Mouse (Mus musculus): ENCODE results near the gene Drosha. TPM values are rescaled to one million over a fixed set of nuclear protein-coding genes. Genes with fewer than 3 reads are reported as not detected.
"Not testable (repeated sequence)": the region's sequence is repeated elsewhere in the genome, so short reads cannot be mapped to it uniquely, and the experiment has no call there.

Gene Drosha
- total RNA-seq, 2 experiments from 2014 or later = 31.2 to 33.5 TPM

GRCm38 (mm10) chr15:12878581-12878980 is 54.0 kb downstream of the Drosha start:
- intact Hi-C loops (cut with DNase I) = no loop called here
- no peak for DNase-seq

DNA sequence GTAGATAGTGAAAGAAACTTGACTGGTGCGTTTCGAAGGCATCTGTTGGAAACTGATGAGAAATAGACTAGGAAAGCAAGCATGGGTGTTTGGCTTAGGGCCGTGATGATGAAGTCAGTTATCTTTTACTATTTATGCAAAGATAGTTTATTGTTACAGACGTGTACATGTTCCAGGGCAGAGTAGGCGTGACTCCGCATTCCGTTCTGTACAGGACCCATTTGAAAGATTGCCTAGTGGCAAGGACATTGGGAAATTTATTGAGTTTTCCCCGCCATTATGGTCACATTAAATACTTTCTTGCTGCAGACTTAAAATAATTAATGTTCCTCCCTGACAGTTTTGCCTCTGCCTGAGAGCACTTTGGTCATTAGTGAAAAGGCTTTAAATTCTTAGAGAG is 55.3 kb downstream of the Drosha start:
- intact Hi-C loops (cut with DNase I) = no loop called here
- no peak for DNase-seq

- intact Hi-C loops (cut with DNase I) = no loop called here
- no peak for DNase-seq
Measured at GRCm38 (mm10) chr15:12884855-12885254, 60.2 kb downstream of the Drosha start.

DNA sequence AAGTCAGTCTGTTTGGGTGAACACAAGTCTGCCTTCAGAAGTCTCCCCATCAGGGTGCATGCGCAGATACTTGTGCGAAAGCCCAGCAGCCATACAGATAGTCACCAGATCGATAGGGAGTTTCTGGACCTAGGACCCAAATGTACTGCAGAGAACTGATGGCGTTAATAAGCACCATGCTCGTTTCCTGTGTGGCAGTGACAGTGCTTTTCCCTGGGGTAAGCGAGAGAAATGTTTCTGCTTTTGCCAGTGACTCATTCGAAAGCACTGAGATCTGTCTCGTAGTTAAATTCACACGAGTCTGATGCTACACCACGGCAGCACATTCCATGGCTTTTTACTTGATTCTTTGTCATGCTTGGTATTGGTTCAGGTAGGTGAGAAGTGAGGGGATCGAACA is 60.7 kb downstream of the Drosha start:
- intact Hi-C loops (cut with DNase I) = no loop called here
- no peak for DNase-seq

DNA sequence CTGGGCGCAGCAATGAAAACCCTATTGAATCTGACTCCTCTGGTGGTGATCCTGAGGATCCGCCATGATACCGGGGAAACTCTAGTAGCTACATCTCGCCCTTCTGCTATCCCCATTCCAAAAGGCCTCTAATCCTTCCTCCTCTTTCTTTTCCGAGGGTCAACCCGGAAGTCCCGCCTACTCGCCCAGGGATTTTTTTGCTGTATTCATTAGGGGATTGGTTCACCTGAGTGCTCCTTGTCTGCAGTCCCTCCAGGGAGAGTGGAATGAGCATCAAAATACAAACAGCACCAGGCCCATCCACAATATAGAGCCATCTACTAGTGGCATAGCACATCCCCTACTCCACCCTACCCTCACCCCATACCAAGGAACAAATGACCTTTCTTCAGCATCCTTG is 62.6 kb downstream of the Drosha start:
- intact Hi-C loops (cut with DNase I) = no loop called here
- DNase-seq = no peak

DNA sequence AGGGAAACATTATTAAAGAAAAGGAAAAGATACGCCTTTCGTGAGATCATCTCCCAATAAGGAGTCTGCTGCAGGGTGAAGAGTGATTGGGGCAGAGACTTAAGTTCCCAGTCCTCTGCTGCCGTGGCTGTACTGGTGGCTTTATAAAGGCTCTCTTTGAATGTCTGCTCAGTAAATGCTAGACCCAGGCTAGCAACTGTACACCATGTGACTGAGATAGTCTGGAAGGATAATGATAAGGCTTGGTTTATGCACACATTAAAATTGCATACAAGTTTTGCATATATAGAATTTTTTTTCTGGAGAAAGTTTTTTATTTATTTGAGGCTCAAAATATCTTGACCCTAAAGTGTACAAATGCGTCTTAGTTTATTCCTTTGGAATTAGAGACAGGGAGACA is 63.7 kb downstream of the Drosha start:
- intact Hi-C loops (cut with DNase I) = no loop called here

DNA sequence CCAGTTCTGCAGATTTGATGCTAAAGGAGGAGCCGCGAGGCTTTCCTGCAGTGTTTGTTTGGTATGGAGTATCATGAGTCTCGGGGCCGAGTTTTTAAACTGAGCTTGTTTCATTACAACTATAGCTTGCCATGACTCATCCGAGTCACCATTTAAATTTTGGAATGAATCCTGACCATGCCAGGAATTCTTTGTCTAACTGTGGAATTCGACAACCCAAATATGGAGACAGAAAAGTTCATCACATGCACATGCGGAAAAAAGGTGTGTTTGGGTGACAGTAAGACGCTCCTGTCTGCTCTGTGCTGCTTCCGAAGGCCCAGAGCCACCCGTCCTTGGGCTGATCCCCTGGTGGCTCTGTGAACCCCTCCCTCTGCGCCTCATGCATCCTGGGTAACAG is 65.3 kb downstream of the Drosha start:
- intact Hi-C loops (cut with DNase I) = no loop called here

More for the DNA sequence above, 63.7 kb downstream of the Drosha start:
- DNase-seq = no peak

DNA sequence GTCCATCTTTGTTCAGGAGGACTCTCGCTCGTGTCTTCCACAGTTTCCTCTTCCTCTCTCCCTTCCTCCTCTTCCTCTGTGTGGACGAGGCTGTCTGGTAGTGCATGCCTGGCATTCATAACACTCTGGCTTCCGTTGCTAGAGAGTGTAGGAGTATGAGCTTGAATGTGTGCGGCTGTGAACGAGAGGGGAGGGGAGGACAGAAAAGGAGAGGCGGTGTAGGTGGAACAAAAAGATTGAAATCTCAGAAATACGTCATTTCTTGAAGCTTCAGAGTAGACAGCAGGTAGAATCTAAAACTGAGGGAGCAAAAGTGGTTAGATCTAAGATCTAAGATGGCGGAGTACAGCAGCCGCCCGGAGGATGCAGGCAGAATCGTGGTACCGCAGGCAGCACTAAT is 70.8 kb downstream of the Drosha start:
- no peak for DNase-seq
- intact Hi-C loops (cut with DNase I) = no loop called here

More for the DNA sequence above, 65.3 kb downstream of the Drosha start:
- no peak for DNase-seq

GRCm38 (mm10) chr15:12896022-12897009 is 71.7 kb downstream of the Drosha start:
- DNase-seq = no peak
- intact Hi-C loops (cut with DNase I) = no loop called here

DNA sequence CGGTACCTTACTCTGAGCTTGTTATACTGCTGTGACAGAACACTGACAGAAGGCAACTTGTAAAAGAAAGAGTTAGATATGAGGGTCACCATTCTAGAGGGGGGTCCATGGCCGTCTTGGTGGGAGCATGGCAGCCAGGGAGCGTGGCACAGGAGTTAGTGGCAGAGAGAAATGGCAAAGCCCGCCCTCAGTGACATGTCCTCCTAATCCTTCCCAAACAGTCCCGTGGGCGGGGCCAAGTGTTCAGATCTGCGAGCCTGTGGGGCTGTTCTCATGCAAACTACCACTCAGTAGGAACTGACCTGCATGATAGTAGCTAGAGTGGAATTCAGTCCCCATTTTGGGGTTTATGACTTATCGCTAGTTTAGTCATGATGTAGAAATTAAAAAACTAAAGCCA is 73.2 kb downstream of the Drosha start:
- intact Hi-C loops (cut with DNase I) = no loop called here
- no peak for DNase-seq

- intact Hi-C loops (cut with DNase I) = no loop called here
- DNase-seq = no peak
Measured at GRCm38 (mm10) chr15:12900428-12901196, 76.0 kb downstream of the Drosha start.

DNA sequence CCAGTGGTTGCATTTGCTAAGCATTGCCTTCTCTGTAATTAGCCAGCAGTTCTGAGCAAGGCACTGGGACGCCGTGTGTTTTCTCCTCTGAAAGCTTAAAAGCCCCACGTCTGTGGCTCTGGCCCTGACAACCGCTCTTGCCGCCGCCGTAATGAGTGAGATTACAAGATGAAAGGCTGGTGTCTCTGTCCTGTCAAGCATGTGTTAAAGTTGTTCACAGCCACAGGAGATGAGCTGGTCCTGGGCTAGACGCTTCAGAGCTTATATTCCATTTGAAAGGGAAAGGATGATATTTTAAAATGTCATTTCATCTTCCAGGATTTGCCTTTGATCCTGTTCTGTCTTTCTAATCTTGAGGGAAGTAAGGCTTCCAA is 76.6 kb downstream of the Drosha start:
- intact Hi-C loops (cut with DNase I) = no loop called here
- DNase-seq = no peak

GRCm38 (mm10) chr15:12904442-12904841 is 79.8 kb downstream of the Drosha start:
- no peak for DNase-seq
- intact Hi-C loops (cut with DNase I) = no loop called here

DNA sequence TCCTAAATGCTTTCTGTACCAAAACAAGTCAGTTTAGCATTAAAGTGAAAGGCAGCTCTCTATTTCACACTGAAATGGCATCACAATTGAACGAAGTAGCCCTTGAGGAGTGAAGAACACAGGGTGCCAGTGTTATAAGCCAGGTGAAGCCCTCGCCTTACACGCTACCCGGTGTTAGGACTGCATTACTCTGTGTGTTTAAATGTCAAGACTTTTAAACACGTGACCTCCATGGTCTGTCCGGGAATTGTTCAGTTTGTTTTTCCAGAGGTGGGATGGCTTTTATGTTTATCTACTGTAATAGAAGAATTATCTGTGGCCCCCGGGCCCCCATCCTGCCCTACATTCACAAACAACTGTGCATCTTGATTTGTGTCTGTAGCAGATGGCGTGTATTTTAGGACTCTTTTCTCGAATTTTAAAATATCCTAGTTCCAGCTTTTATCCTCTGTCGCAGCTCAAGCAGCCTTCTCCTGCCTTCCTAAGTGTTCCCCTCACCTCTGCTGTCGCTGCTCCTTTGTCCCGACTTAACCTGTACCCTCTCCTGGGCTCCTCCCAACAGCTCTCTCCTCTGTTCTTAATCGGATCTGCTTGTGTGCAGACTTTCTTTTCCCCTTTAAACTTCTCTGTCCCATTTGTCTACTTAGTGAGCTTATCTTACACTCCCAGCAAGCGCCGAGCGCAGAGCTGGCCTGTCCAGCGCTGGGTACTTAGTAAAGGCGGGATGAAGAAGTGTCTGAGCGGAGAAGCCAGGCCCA is 83.5 kb downstream of the Drosha start:
- DNase-seq = peak in 1 of 2 experiments; percentile 6
- intact Hi-C loops (cut with DNase I) = no loop called here

DNA sequence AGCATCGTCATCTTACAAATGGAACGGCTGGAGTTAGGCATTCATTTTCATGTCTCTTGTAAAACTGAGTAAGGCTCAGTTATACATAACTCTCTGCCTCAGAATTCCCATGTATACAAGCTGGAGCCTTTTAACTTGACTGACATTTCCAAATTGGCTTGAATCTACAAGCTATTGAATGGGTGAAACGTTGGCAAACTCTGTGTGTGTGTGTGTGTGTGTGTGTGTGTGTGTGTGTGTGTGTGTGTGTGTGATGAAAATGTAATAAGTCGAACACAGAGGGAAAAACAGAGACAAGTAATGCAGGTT is 84.1 kb downstream of the Drosha start:
- intact Hi-C loops (cut with DNase I) = no loop called here
- no peak for DNase-seq

GRCm38 (mm10) chr15:12909171-12909570 is 84.6 kb downstream of the Drosha start:
- no peak for DNase-seq
- intact Hi-C loops (cut with DNase I) = no loop called here

DNA sequence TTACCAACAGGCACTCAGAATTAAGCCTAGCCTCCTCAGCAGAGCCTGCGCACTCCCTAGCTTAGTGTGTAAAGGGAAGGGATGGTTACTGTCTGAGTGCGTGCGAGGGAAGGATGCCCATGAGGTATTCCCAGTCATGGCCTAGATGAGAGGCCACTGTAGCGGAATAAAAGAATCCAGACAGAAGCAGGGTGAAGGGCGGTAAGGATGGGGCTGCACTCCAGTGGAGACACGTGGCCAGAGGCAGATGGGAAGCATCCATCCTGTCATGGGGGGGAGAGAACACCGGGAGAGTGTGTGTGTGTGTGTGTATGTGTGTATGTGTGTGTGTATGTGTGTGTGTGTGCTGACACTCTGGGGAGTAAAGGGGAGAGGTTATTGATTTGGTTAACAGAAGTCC is 86.5 kb downstream of the Drosha start:
- intact Hi-C loops (cut with DNase I) = no loop called here
- no peak for DNase-seq

GRCm38 (mm10) chr15:12916314-12916815 is 91.8 kb downstream of the Drosha start:
- intact Hi-C loops (cut with DNase I) = no loop called here

GRCm38 (mm10) chr15:12919326-12919966 is 94.8 kb downstream of the Drosha start:
- intact Hi-C loops (cut with DNase I); DNase-seq: not testable (repeated sequence)

More at GRCm38 (mm10) chr15:12916314-12916815, 91.8 kb downstream of the Drosha start:
- no peak for DNase-seq
